Mouse (Mus musculus) forebrain, embryonic 16.5 days (tissue): ENCODE results near the gene Slc8a3. TPM values are rescaled to one million over a fixed set of nuclear protein-coding genes. Genes with fewer than 3 reads are reported as not detected.

Experiments used
- ATAC-seq: fragments of 200-750 bp; cut with Nextera tagmentation; 2 replicates; pipeline ENCODE4 v1.8.0; 2017; ENCODE audit warnings: mild to moderate bottlenecking, moderate library complexity
- H3K27ac ChIP-seq: fragments of 300-500 bp; sonication (generic); 2 replicates; pipeline ENCODE4 v1.5.1; 2014; ENCODE audit warnings: low read length, control low read depth
- H3K27me3 ChIP-seq: fragments of 300-500 bp; sonication (generic); replicated peaks from 2 replicates; pipeline ENCODE4 v1.6.1; 2014; ENCODE audit warnings: low read length; ENCODE audit not compliant: control insufficient read depth, insufficient read depth
- H3K36me3 ChIP-seq: fragments of 300-500 bp; sonication (generic); 2 replicates; pipeline ENCODE4 v1.6.1; 2014; ENCODE audit not compliant: control insufficient read depth, insufficient read depth
- H3K4me1 ChIP-seq: fragments of 300-500 bp; sonication (generic); replicated peaks from 2 replicates; pipeline ENCODE4 v1.6.1; 2014; ENCODE audit warnings: low read length; ENCODE audit not compliant: control insufficient read depth, insufficient read depth
- H3K4me2 ChIP-seq: fragments of 300-500 bp; sonication (generic); 2 replicates; pipeline ENCODE4 v1.6.1; 2014; ENCODE audit warnings: mild to moderate bottlenecking, low read length, control low read depth
- H3K4me3 ChIP-seq: fragments of 300-500 bp; sonication (generic); replicated peaks from 2 replicates; pipeline ENCODE4 v1.5.1; 2014; ENCODE audit warnings: mild to moderate bottlenecking, low read length, control low read depth
- H3K9ac ChIP-seq: fragments of 300-500 bp; sonication (generic); replicated peaks from 2 replicates; pipeline ENCODE4 v1.6.1; 2014; ENCODE audit warnings: low read depth, low read length, control low read depth
- H3K9me3 ChIP-seq: fragments of 300-500 bp; sonication (generic); 2 replicates; pipeline ENCODE4 v1.6.1; 2016; ENCODE audit warnings: low read length; ENCODE audit not compliant: control insufficient read depth
- WGBS: fragments of 180-500 bp; shearing (Covaris S2); extraction: QIAGEN DNeasy Blood & Tissue Kit; methylation state at CpG from one replicate; pipeline ENCODE4 v1.1.7; 2014; 5-methylcytosine and 5-hydroxymethylcytosine counted together
- polyA plus RNA-seq: library from polyadenylated mRNA; unstranded; fragments of >200 nt; fragmentation: Nextera tagmentation; extraction: Ambion mirVana; gene quantifications from 2 replicates; pipeline ENCODE4 v1.2.1, GENCODE M21; 2015

The Slc8a3 gene
- polyA plus RNA-seq, 1 experiment from 2014 or later, result 7.0 TPM

GRCm38 (mm10) chr12:81193968-81194367, 139.0 kb downstream of the Slc8a3 start:
- no peak overlapping the region for H3K27ac ChIP-seq
- H3K4me2 ChIP-seq, result no peak overlapping the region
- no peak for ATAC-seq
- no peaks in the 10 kb centered on the region for H3K36me3 ChIP-seq
- 78% methylated on average over 2 of the region's 2 CpGs for WGBS
- no peaks in the 10 kb centered on the region for H3K27me3 ChIP-seq
- no peak overlapping the region for H3K9ac ChIP-seq
- H3K9me3 ChIP-seq, result no peaks in the 10 kb centered on the region
- H3K4me3 ChIP-seq, result no peak overlapping the region
- H3K4me1 ChIP-seq, result no peaks in the 10 kb centered on the region

GRCm38 (mm10) chr12:81189636-81190035, 143.3 kb downstream of the Slc8a3 start:
- Histone ChIP-seq H3K9me3 (no peaks in the 10 kb centered on the region), H3K4me1 (no peaks in the 10 kb centered on the region), H3K4me2 (no peak overlapping the region), H3K36me3 (no peaks in the 10 kb centered on the region), H3K27ac (no peak overlapping the region), H3K4me3 (no peak overlapping the region), H3K9ac (no peak overlapping the region), H3K27me3 (no peaks in the 10 kb centered on the region)
- ATAC-seq, result no peak
- WGBS, result 77% methylated on average over 1 of the region's 1 CpGs

- Histone ChIP-seq H3K4me3 (no peak overlapping the region), H3K27me3 (no peaks in the 10 kb centered on the region), H3K9me3 (no peaks in the 10 kb centered on the region), H3K9ac (no peak overlapping the region), H3K4me2 (no peak overlapping the region), H3K36me3 (no peaks in the 10 kb centered on the region), H3K4me1 (no peaks in the 10 kb centered on the region), H3K27ac (no peak overlapping the region)
- WGBS, result 89% methylated on average over 4 of the region's 4 CpGs
- no peak for ATAC-seq
Observed at GRCm38 (mm10) chr12:81188996-81189395, 144.0 kb downstream of the Slc8a3 start.

DNA sequence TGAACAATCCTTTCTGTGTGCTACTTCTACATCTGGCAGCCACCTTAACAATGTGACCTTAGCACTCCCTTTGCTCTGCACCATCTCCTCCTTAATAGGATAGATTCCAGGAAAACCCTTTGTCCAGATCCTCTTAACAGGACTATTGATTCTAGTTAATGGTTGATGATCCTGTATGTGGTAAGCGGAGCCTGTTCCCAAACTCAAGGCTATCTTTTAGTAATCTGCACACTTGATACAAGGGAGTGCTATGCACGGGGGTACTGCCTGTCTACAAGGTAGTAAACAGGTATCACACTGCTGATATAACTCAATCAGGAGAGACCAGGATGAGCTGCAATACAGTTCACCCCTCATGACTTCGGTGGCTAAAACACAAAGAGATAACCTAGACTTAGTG, 144.6 kb downstream of the Slc8a3 start:
- no peak overlapping the region for H3K4me2 ChIP-seq
- H3K4me1 ChIP-seq, result no peaks in the 10 kb centered on the region
- WGBS, result 82% methylated on average over 3 of the region's 3 CpGs
- H3K27ac ChIP-seq, result no peak overlapping the region
- no peaks in the 10 kb centered on the region for H3K9me3 ChIP-seq
- H3K36me3 ChIP-seq, result no peaks in the 10 kb centered on the region
- no peak overlapping the region for H3K4me3 ChIP-seq
- H3K9ac ChIP-seq, result no peak overlapping the region
- no peaks in the 10 kb centered on the region for H3K27me3 ChIP-seq
- ATAC-seq, result no peak

DNA sequence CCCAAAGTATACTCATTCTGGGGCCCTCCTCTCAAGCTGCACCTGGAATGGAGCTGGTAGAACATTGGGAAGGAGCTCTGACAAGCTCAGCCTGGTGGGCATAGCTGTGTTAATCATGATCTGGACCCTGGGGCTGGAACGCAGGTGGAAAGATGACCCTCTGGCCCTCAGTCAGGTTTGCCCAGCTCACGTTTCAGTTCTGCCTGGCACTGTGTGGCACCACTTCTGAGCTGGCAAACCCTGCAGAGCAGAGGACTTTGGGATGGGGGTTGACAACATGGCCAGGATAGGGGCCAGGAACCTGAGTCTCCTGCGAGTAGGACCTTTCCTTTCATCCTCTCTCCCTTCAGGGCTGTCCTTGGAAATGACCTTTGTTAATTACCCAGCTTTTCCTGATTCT, 146.3 kb downstream of the Slc8a3 start:
- WGBS, result 93% methylated on average over 3 of the region's 3 CpGs
- ATAC-seq, result no peak
- Histone ChIP-seq H3K4me3 (no peak overlapping the region), H3K4me2 (no peak overlapping the region), H3K9ac (no peak overlapping the region), H3K27ac (no peak overlapping the region), H3K36me3 (no peaks in the 10 kb centered on the region), H3K27me3 (no peaks in the 10 kb centered on the region), H3K9me3 (no peaks in the 10 kb centered on the region), H3K4me1 (no peaks in the 10 kb centered on the region)

DNA sequence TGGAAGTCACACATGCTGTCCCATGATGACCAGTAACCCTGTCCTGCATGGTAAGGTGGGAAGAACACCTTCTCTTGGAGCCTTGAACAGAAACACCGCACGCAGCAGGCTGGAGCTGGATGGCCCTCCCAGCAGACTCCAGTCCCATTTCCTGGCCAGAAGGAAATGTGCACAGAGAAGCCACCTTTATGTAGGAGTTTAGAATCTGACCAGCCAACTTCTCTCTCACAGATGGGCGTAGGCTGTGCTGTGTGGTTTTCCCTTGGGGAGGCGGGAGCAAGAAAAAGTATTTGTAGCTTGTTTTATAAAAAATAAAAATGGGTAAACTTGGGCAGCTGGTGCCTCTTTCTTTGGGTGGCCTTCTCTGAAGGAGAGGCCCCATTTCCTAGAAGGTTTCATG, 146.9 kb downstream of the Slc8a3 start:
- no peaks in the 10 kb centered on the region for H3K36me3 ChIP-seq
- 91% methylated on average over 4 of the region's 4 CpGs for WGBS

GRCm38 (mm10) chr12:81184967-81185366, 148.0 kb downstream of the Slc8a3 start:
- no peaks in the 10 kb centered on the region for H3K27me3 ChIP-seq
- no peak overlapping the region for H3K4me2 ChIP-seq
- H3K9ac ChIP-seq, result no peak overlapping the region
- no peak for ATAC-seq
- no peak overlapping the region for H3K27ac ChIP-seq
- no peaks in the 10 kb centered on the region for H3K9me3 ChIP-seq
- no peaks in the 10 kb centered on the region for H3K4me1 ChIP-seq
- H3K4me3 ChIP-seq, result no peak overlapping the region
- no peaks in the 10 kb centered on the region for H3K36me3 ChIP-seq
- 91% methylated on average over 2 of the region's 2 CpGs for WGBS

More for the DNA sequence above, 146.9 kb downstream of the Slc8a3 start:
- Histone ChIP-seq H3K4me1 (no peaks in the 10 kb centered on the region), H3K4me2 (no peak overlapping the region), H3K4me3 (no peak overlapping the region), H3K27me3 (no peaks in the 10 kb centered on the region), H3K9ac (no peak overlapping the region), H3K9me3 (no peaks in the 10 kb centered on the region), H3K27ac (no peak overlapping the region)
- ATAC-seq, result no peak

DNA sequence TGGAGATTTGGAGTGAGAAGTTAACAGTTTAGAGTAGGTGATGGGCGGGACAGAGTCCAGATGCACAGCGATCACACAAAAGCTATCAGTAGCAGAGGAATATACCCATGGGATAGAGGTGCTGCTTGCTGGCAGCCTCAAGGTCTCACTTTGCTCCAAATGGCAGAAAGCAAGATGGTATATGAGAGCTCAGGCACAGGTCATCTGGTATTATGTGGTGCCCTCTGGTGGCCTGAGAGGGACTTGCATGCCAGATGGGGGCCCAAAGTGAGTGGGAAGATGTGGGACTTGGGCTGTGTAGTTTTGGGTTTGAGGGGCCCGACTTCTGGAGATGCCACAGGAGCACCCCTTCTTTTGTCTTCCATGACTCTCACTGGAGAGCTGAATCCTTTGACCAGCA, 150.9 kb downstream of the Slc8a3 start:
- 58% methylated on average over 3 of the region's 3 CpGs for WGBS
- ATAC-seq, result no peak
- Histone ChIP-seq H3K4me1 (no peaks in the 10 kb centered on the region), H3K27ac (no peak overlapping the region), H3K4me3 (no peak overlapping the region), H3K27me3 (no peaks in the 10 kb centered on the region), H3K9me3 (no peaks in the 10 kb centered on the region), H3K4me2 (no peak overlapping the region), H3K36me3 (no peaks in the 10 kb centered on the region), H3K9ac (no peak overlapping the region)

DNA sequence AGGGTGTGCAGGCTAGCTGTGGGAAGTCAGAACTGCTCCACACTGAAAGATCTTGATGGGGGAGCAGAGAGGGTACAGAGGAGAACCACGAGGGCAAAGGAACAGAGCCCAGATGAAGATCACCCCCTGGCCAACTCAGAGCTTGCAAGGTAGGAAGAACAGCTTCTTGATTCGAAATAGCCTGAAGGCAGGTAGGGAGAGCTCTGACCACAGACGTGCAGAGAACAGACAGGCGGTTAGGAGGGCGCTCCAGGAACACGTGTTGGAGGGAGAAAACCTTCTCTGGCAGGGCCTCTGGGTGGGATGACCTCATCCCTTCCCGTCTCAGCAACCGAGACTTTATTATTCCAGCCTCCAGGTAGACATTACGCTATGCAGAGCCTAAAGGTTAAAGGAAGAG, 157.7 kb downstream of the Slc8a3 start:
- Histone ChIP-seq H3K36me3 (no peaks in the 10 kb centered on the region), H3K4me3 (no peak overlapping the region), H3K27ac (no peak overlapping the region), H3K4me2 (no peak overlapping the region), H3K27me3 (no peaks in the 10 kb centered on the region), H3K4me1 (no peaks in the 10 kb centered on the region), H3K9ac (no peak overlapping the region), H3K9me3 (no peaks in the 10 kb centered on the region)
- whole genome bisulfite sequencing, result 60% methylated on average over 9 of the region's 9 CpGs
- no peak for ATAC-seq

DNA sequence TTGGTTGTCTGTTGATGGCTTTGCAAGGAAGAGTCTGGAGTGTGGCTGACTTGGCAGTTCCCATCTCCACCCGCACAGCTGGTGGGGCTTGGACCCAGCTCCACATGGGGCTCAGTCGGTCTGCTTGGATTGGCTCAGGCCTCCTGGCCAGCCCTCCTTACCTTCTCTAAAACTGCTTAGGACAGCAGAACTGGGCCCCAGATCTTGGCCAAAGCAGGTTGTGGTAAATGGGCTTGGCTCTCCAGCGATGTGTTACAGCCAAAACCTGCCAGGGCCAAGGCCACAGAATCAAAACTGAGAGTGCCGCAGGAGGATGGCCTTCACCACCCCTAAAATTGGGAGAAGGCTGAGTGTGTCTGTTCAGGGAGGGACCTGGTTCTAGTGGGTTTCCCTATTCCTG, 159.1 kb downstream of the Slc8a3 start:
- Histone ChIP-seq H3K4me3 (no peak overlapping the region), H3K36me3 (no peaks in the 10 kb centered on the region), H3K9ac (no peak overlapping the region), H3K27ac (no peak overlapping the region), H3K4me1 (no peaks in the 10 kb centered on the region), H3K27me3 (no peaks in the 10 kb centered on the region), H3K4me2 (no peak overlapping the region), H3K9me3 (no peaks in the 10 kb centered on the region)
- ATAC-seq, result no peak
- 95% methylated on average over 4 of the region's 4 CpGs for WGBS
